Mouse (Mus musculus): ENCODE data around the gene Cblb.

GRCm38 (mm10) chr16:52033381-52034315 lies 2.6 kb downstream of the Cblb start:
- no peak for TF ChIP-seq CTCF (IDR thresholded peaks at IDR 0.05; ENCODE audit: low read depth)
- TF ChIP-seq EP300 (IDR thresholded peaks at IDR 0.05; ENCODE audit: low read depth): no peak

Measured in liver, embryonic 14.5 days (tissue).